Mouse (Mus musculus): ENCODE data around the gene Aloxe3.

Gene Aloxe3

DNA sequence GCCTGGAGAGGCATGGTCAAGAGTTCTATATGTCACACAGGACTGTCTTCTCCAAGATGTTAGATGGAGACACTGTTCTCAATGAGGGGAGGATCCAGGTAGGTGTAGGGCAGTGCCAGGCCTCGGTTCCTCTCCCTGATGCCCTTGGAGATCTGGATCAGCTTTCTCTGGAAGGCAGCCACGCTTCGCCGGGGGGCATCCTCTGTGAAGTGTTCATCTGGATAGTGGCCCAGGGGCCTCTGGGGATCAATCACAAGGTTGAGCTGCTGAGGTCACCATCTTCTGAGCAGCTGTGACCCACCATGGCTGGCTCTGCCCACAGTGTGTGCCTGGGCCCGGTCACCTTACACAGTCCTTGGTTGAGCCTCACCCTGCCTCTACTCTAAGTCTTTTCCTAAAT, 59.3 kb downstream of the Aloxe3 start:
- no peak for DNase-seq

GRCm38 (mm10) chr11:69185936-69186335, 60.2 kb downstream of the Aloxe3 start:
- DNase-seq, result no peak

DNA sequence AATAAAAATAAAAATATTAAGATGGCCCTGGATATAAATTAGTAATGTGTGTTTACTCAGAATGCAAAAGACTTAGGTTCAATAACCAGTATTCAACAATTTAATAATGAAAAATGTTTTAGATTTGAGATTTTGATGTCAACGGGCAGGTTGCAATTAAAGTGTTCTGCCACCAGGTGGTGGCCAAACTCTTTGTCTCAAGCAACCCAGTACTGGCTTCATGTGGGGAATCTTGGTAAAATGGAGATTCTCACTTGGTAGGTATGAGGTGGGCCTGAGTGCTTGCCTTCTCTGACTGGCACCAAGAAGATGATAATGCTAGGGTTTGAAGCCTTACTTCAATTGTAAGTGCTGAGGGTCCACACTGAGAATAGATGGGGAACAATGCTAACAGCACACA, 67.1 kb downstream of the Aloxe3 start:
- peak in 1 of 2 experiments; percentile 25 for DNase-seq

DNA sequence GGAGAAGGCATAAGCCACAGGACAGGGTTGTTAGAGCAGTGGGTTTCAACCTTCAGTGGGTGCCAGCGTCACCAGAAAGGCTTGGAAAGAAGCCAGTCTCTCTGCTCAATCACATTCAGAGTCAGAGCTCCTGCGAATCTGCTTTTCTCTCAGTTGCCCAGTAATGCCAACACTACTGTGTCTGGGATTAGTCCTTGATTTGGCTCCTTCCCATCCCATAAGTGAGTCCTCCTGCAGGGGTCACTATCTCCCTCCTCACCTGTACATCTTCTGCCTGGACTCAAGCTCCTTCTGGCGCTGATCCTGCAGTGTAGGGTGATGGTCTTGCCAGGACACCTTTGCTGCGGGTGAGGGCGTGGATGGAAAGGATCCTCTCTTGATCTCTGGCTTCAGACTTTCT, 71.1 kb downstream of the Aloxe3 start:
- no peak for DNase-seq

DNA sequence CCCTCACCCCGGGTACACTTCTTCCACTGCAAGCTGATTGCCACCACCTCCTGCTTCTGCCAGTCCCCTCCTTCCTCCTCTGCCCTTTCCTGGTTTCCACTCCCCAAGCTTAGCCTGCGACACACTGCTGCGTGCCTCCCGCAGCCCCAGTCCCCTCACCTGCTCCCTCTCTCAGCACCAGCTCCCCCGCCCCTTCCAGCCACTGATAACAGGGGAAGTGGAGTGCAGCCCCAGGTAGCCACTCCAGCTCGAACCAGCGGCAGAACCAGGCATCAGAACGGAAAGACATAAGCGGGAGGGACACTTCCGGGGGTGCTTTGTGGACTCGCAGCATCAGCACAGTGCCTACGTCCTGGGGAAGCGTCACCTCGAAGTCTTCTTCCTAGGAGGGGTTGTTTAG, 71.5 kb downstream of the Aloxe3 start:
- peak; percentile 10 to 21 for DNase-seq

DNA sequence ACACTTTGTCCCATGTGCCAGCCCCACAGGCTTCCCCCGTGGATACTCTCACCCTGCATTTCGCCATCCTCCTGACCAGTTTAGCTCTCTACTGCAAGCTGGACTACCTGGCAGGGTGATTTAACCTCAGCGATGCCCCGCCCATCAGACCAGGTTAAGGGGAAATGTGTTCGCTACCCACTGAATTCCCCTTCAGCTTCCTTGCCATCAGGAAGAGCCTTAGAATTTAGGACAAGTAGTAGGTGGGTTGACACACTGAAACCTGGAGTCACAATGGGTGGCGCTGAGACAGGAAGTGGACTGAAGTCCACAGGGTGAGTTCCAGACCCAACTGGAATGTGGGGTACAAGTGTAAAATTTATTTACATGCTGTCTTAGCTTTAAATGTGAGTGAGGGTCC, 72.0 kb downstream of the Aloxe3 start, which contains the start of gene Alox8:
TSS of gene Alox8 (minus strand) at position 101 of the 400 bp plus-strand sequence.
- no peak for DNase-seq
